Mouse (Mus musculus) neural tube, embryonic 13.5 days (tissue): ENCODE measurements around the gene Zfp362. TPM values are rescaled to one million over a fixed set of nuclear protein-coding genes. Genes with fewer than 3 reads are reported as not detected.

Experiments used
- ATAC-seq: fragments of 200-750 bp; cut with Nextera tagmentation; 2 replicates; pipeline ENCODE4 v1.8.0; 2017; ENCODE audit warnings: low read depth, mild to moderate bottlenecking, moderate TSS enrichment, moderate library complexity
- H3K27ac ChIP-seq: fragments of 300-500 bp; sonication (generic); replicated peaks from 2 replicates; pipeline ENCODE4 v1.5.1; 2015; ENCODE audit warnings: moderate library complexity, mild to moderate bottlenecking, inconsistent platforms
- H3K27me3 ChIP-seq: fragments of 300-500 bp; sonication (generic); 2 replicates; pipeline ENCODE4 v1.6.1; 2015; ENCODE audit warnings: mild to moderate bottlenecking, inconsistent platforms
- H3K36me3 ChIP-seq: fragments of 300-500 bp; sonication (generic); 2 replicates; pipeline ENCODE4 v1.6.1; 2015; ENCODE audit warnings: mild to moderate bottlenecking, inconsistent platforms
- H3K4me1 ChIP-seq: fragments of 300-500 bp; sonication (generic); replicated peaks from 2 replicates; pipeline ENCODE4 v1.6.1; 2015; ENCODE audit warnings: inconsistent platforms
- H3K4me2 ChIP-seq: fragments of 300-500 bp; sonication (generic); 2 replicates; pipeline ENCODE4 v1.6.1; 2015; ENCODE audit warnings: inconsistent platforms, mild to moderate bottlenecking, moderate library complexity
- H3K4me3 ChIP-seq: fragments of 300-500 bp; sonication (generic); 2 replicates; pipeline ENCODE4 v1.5.1; 2015; ENCODE audit warnings: mild to moderate bottlenecking, inconsistent platforms
- H3K9ac ChIP-seq: fragments of 300-500 bp; sonication (generic); 2 replicates; pipeline ENCODE4 v1.6.1; 2015; ENCODE audit warnings: moderate library complexity, mild to moderate bottlenecking, inconsistent platforms
- H3K9me3 ChIP-seq: fragments of 300-500 bp; sonication (generic); 2 replicates; pipeline ENCODE4 v1.6.1; 2016; ENCODE audit warnings: inconsistent platforms
- WGBS: fragments of 180-500 bp; shearing (Covaris S2); methylation state at CpG from one replicate; pipeline ENCODE4 v1.1.7; 2015; 5-methylcytosine and 5-hydroxymethylcytosine counted together
- polyA plus RNA-seq: library from polyadenylated mRNA; unstranded; fragments of >200 nt; fragmentation: Nextera tagmentation; extraction: Ambion mirVana; gene quantifications from 2 replicates; pipeline ENCODE4 v1.2.1, GENCODE M21; 2015

Gene Zfp362
- polyA plus RNA-seq, 1 experiment from 2014 or later: 37.5 TPM

GRCm38 (mm10) chr4:128751006-128751405, 54.8 kb downstream of the Zfp362 start:
- 67% methylated on average over 5 of the region's 5 CpGs for WGBS
- no peaks in the 10 kb centered on the region for H3K27me3 ChIP-seq
- no peaks in the 10 kb centered on the region for H3K9me3 ChIP-seq
- no peak overlapping the region for H3K4me2 ChIP-seq
- no peak for ATAC-seq
- H3K27ac ChIP-seq: no peak overlapping the region
- H3K4me3 ChIP-seq: no peak overlapping the region
- H3K4me1 ChIP-seq: peaks cover 6% of the 10 kb centered on the region; the same call in 1 of the 2 replicates
- H3K36me3 ChIP-seq: peaks cover 93% of the 10 kb centered on the region
- H3K9ac ChIP-seq: no peak overlapping the region

- Histone ChIP-seq H3K36me3 (peaks cover 99% of the 10 kb centered on the region), H3K4me1 (0 out of 2 replicates have a peak, but pooled peaks cover 6% of the 10 kb centered on the region), H3K9me3 (no peaks in the 10 kb centered on the region), H3K27ac (no peak overlapping the region), H3K4me3 (no peak overlapping the region), H3K9ac (no peak overlapping the region), H3K27me3 (no peaks in the 10 kb centered on the region), H3K4me2 (no peak overlapping the region)
- WGBS: 90% methylated on average over 7 of the region's 7 CpGs
- ATAC-seq: no peak
Measured at GRCm38 (mm10) chr4:128748309-128748708, 57.5 kb downstream of the Zfp362 start.

- 0 out of 2 replicates have a peak overlapping the region, but pooled peaks have one; percentile 38 for H3K27ac ChIP-seq
- no peak overlapping the region for H3K4me2 ChIP-seq
- H3K27me3 ChIP-seq: no peaks in the 10 kb centered on the region
- no peak overlapping the region for H3K9ac ChIP-seq
- no peak overlapping the region for H3K4me3 ChIP-seq
- H3K36me3 ChIP-seq: peaks cover 95% of the 10 kb centered on the region
- ATAC-seq: peak; percentile 28; the same call in 1 of the 2 replicates
- peaks cover 8% of the 10 kb centered on the region for H3K4me1 ChIP-seq
- 66% methylated on average over 22 of the region's 22 CpGs for WGBS
- H3K9me3 ChIP-seq: no peaks in the 10 kb centered on the region
Measured at GRCm38 (mm10) chr4:128747614-128748270, 58.1 kb downstream of the Zfp362 start.

- Histone ChIP-seq H3K27ac (no peak overlapping the region), H3K36me3 (peaks cover 71% of the 10 kb centered on the region), H3K9ac (no peak overlapping the region), H3K4me1 (peaks cover 31% of the 10 kb centered on the region), H3K4me3 (no peak overlapping the region), H3K4me2 (no peak overlapping the region), H3K9me3 (no peaks in the 10 kb centered on the region), H3K27me3 (no peaks in the 10 kb centered on the region)
- ATAC-seq: no peak
- WGBS: 92% methylated on average over 8 of the region's 8 CpGs
Measured at GRCm38 (mm10) chr4:128745160-128745559, 60.7 kb downstream of the Zfp362 start.

GRCm38 (mm10) chr4:128743031-128743626, 62.7 kb downstream of the Zfp362 start:
- Histone ChIP-seq H3K9ac (no peak overlapping the region), H3K4me1 (peaks cover 38% of the 10 kb centered on the region), H3K9me3 (no peaks in the 10 kb centered on the region), H3K27ac (peak overlapping the region; percentile 52; the same call in 1 of the 2 replicates), H3K36me3 (peaks cover 53% of the 10 kb centered on the region), H3K27me3 (no peaks in the 10 kb centered on the region), H3K4me3 (no peak overlapping the region), H3K4me2 (0 out of 2 replicates have a peak overlapping the region, but pooled peaks have one; percentile 7)
- 63% methylated on average over 12 of the region's 12 CpGs for WGBS
- no peak for ATAC-seq

GRCm38 (mm10) chr4:128742379-128742970, 63.4 kb downstream of the Zfp362 start:
- 51% methylated on average over 10 of the region's 10 CpGs for WGBS
- H3K36me3 ChIP-seq: peaks cover 47% of the 10 kb centered on the region
- ATAC-seq: no peak

GRCm38 (mm10) chr4:128741906-128742305, 63.9 kb downstream of the Zfp362 start:
- H3K4me3 ChIP-seq: no peak overlapping the region
- 52% methylated on average over 5 of the region's 5 CpGs for WGBS

More at GRCm38 (mm10) chr4:128742379-128742970, 63.4 kb downstream of the Zfp362 start:
- peaks cover 45% of the 10 kb centered on the region for H3K4me1 ChIP-seq
- no peaks in the 10 kb centered on the region for H3K9me3 ChIP-seq
- H3K27me3 ChIP-seq: no peaks in the 10 kb centered on the region
- no peak overlapping the region for H3K4me3 ChIP-seq
- peak overlapping the region; percentile 45; the same call in 1 of the 2 replicates for H3K9ac ChIP-seq
- 0 out of 2 replicates have a peak overlapping the region, but pooled peaks have one; percentile 7 for H3K4me2 ChIP-seq
- peak overlapping the region; percentile 52; the same call in 1 of the 2 replicates for H3K27ac ChIP-seq

GRCm38 (mm10) chr4:128740878-128741277, 65.0 kb downstream of the Zfp362 start:
- H3K4me2 ChIP-seq: no peak overlapping the region
- no peak overlapping the region for H3K4me3 ChIP-seq
- no peak for ATAC-seq
- no peaks in the 10 kb centered on the region for H3K27me3 ChIP-seq
- H3K27ac ChIP-seq: no peak overlapping the region
- WGBS: 87% methylated on average over 1 of the region's 1 CpGs
- H3K36me3 ChIP-seq: peaks cover 31% of the 10 kb centered on the region
- no peak overlapping the region for H3K9ac ChIP-seq
- H3K9me3 ChIP-seq: no peaks in the 10 kb centered on the region
- H3K4me1 ChIP-seq: peaks cover 55% of the 10 kb centered on the region

More at GRCm38 (mm10) chr4:128741906-128742305, 63.9 kb downstream of the Zfp362 start:
- Histone ChIP-seq H3K27ac (0 out of 2 replicates have a peak overlapping the region, but pooled peaks have one; percentile 28), H3K4me1 (peaks cover 46% of the 10 kb centered on the region), H3K9ac (no peak overlapping the region), H3K36me3 (peaks cover 41% of the 10 kb centered on the region), H3K4me2 (no peak overlapping the region), H3K27me3 (no peaks in the 10 kb centered on the region), H3K9me3 (no peaks in the 10 kb centered on the region)
- ATAC-seq: no peak

- peak overlapping the region; percentile 12; the same call in 1 of the 2 replicates for H3K4me2 ChIP-seq
- no peaks in the 10 kb centered on the region for H3K9me3 ChIP-seq
- 63% methylated on average over 14 of the region's 14 CpGs for WGBS
- H3K4me3 ChIP-seq: no peak overlapping the region
- peak overlapping the region; percentile 88 for H3K27ac ChIP-seq
- H3K36me3 ChIP-seq: peaks cover 12% of the 10 kb centered on the region; the same call in 1 of the 2 replicates
- ATAC-seq: no peak
- peak overlapping the region; percentile 50; the same call in 1 of the 2 replicates for H3K9ac ChIP-seq
- H3K4me1 ChIP-seq: peaks cover 84% of the 10 kb centered on the region
- H3K27me3 ChIP-seq: no peaks in the 10 kb centered on the region
Measured at GRCm38 (mm10) chr4:128737825-128738610, 67.8 kb downstream of the Zfp362 start.

GRCm38 (mm10) chr4:128737137-128737589, 68.7 kb downstream of the Zfp362 start:
- Histone ChIP-seq H3K27ac (peak overlapping the region; percentile 88), H3K9ac (peak overlapping the region; percentile 52), H3K4me3 (no peak overlapping the region), H3K4me2 (peak overlapping the region; percentile 39), H3K36me3 (peaks cover 12% of the 10 kb centered on the region; the same call in 1 of the 2 replicates), H3K9me3 (no peaks in the 10 kb centered on the region), H3K4me1 (peaks cover 83% of the 10 kb centered on the region), H3K27me3 (no peaks in the 10 kb centered on the region)
- peak; percentile 37; the same call in 1 of the 2 replicates for ATAC-seq
- WGBS: 12% methylated on average over 6 of the region's 6 CpGs
